Mouse (Mus musculus): ENCODE data around the gene Stk40. TPM values are rescaled to one million over a fixed set of nuclear protein-coding genes. Genes with fewer than 3 reads are reported as not detected.
"Not testable (repeated sequence)": the region's sequence is repeated elsewhere in the genome, so short reads cannot be mapped to it uniquely, and the experiment has no call there.

The Stk40 gene
- total RNA-seq, 2 experiments from 2014 or later, result 23.7 to 25.0 TPM

DNA sequence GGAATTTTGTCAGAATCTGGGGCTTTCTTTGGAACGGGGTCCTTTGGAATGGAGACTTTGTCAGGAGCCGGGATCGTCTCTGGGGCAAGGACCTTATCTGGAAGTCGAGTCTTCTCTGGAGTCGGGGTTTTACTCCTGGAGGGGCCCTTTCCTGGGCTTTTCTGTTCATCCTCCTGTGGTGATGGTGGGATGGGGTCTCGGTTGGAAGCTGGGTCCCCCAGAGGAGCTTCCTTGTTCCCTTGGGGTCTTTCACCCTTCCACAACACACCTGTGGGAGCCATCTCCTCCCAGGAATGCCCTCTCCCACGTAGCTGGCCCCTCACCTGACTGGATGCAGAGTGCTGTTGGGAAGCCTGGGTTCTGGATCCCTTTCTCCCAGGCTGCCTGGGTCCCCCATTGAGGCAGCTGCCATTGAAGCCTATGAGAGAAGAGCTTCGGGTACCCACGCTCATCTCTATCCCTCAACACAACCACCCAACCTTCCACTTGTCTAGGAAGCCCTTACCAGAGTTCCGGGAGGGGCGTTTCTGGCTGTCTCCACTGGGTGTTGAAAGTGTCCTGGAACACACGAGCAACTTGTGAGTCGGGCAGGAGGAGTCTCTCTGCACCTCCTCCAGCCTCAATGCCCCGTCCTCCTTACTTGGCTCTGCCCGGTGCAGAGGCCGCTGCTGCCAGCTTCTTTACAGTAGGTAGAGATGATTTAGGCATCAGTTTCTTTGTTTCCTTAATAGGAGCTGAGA, 48.1 kb downstream of the Stk40 start:
- DNase-seq, result no peak
- intact Hi-C loops (cut with DNase I), result no loop called here

DNA sequence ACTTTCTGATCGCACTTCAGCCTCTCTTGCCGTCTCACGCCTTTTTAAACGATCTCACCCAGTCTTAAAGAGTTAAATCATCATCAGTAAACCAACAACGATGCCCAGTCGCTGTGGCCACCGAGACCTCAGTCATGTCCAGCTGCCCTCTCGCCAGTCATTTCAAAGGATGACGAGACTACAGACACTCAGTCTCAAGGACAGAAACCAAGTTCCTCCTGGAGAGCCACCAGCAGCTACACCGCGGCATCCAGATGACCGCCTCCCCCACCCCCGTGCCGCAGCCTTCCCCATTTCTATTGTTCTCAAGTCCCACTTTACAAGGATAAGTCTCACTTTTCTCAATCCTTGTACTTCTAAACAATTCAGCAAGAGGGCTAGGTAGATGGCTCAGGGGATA, 49.1 kb downstream of the Stk40 start:
- intact Hi-C loops (cut with DNase I), result no loop called here
- no peak for DNase-seq

DNA sequence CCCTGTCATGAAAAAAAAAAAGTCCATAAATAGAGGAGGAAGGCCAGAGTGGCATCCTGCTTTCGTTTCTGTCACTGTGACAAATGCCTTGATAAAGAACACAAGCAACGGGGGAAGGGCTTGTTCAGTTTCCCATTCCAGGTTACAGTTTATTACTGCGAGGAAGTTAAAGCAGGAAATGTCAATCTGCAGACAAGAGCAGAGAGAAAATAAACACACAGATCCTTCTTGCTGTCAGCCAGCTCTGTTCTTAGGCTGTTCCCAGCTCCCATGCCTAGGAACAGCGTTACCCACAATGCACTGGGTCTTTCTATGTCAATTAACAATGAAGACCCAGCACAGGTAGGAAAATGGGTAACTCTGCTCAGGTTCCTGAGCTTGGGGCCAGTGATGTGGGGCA, 51.4 kb downstream of the Stk40 start:
- DNase-seq, result no peak
- intact Hi-C loops (cut with DNase I), result no loop called here

DNA sequence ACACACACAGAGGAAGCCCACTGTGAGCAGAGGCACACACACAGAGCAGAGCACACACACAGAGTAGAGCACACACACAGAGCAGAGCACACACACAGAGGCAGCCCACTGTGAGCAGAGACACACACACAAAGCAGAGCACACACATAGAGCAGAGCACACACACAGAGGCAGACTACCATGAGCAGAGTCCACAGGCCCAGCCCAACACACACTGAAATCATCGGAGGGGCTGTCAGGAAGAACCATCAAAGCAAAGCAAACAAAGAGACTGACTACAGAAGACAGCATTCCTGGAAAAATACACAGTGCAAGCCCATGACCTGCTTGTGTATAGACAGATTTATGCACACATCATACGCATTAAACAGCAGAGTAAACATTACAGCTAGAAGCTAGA, 52.1 kb downstream of the Stk40 start:
- intact Hi-C loops (cut with DNase I), result no loop called here
- no peak for DNase-seq

DNA sequence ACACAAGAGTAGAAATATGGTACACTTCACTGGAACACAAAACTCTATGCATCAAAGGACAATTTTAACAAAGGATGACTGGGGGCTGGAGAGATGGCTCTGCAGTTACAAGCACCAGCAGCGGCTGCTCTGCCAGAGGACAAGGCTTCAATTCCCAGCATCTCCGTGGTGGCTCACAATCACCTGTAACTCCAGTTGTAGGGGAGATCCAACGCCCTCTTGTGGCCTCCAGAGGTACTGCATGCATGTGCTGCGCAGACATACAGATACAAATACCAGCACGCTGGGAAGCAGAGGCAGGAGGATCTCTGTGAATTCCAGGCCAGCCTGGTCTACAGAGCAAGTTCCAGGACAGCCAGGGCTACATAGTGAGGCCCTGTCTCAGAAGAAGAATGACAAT, 52.9 kb downstream of the Stk40 start:
- no peak for DNase-seq
- intact Hi-C loops (cut with DNase I), result no loop called here

DNA sequence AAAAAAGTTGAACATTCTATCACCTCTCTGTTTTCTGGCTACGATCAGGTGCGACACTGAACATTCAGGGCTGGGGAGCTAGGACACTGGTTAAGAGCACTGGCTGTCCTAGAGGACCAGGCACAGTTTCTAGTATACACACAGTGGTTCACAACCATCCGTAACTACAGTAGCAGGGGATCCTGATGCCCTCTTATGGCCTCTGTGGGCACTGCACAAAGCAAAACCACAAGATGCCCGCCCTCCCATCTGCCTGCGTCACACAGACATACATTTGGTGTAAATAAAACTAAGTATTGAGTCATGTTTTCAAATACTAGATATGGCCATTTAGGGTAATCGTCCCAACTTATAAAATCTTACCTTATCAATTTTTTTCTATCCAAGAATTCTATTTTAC, 53.8 kb downstream of the Stk40 start:
- DNase-seq, result no peak
- intact Hi-C loops (cut with DNase I), result no loop called here

DNA sequence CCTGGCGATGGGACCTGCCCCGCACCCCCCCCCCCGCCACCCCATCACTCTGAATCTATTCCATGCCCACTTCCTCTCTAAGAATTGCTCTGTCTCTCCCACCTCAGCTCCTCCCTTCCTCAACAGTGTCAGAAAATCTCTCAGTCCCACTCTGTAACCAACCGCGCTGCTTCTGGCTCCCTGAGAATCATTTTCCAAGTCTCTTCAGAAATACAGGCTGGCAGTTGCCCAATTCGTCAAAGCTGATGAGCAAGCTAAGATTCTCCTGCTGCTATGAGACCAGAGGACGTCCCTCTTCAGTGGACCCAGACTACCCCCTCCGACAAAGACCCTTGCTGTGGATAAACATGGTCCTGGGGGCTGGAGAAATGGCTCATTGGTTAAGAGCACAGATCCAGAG, 55.7 kb downstream of the Stk40 start:
- intact Hi-C loops (cut with DNase I), result no loop called here
- no peak for DNase-seq

DNA sequence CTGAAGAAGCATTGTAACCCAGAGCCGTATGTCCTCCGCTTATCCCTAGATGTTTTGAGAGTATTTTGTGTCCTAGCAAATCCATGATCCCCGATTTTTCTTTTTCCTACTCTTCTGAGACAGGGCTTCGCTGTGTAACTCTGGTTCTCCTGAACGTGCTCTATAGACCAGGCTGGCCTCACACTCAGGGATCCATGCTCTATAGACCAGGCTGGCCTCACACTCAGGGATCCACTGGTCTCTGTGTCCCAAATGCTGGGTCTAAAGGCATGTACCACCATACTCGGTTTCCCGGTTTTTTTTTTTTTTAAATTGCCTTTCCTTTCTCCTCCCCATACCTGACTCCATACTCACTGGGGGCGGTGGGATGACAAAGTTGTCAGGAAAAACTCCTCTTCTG, 57.2 kb downstream of the Stk40 start:
- intact Hi-C loops (cut with DNase I), result no loop called here

DNA sequence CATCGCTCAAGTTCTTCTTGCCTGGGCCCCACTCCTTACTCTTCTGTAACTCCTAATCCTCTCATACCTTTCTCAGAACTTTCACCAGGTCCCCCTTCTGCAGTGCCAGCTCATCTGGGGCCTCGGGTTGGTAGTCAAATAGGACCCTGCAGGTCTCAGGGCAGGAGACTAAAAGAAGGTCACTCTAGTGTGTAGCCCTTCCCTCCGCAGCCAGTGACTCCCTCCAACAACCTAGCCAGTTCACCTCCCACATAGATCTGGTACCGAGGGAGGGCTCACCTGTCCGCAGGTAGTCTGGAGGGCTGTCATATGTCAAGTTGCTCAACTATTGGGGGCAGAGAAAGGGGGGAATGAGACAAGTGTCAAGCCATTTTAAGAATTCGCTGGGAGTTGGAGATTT, 57.7 kb downstream of the Stk40 start:
- intact Hi-C loops (cut with DNase I), result no loop called here
- no peak for DNase-seq

More for the DNA sequence above, 57.2 kb downstream of the Stk40 start:
- no peak for DNase-seq

DNA sequence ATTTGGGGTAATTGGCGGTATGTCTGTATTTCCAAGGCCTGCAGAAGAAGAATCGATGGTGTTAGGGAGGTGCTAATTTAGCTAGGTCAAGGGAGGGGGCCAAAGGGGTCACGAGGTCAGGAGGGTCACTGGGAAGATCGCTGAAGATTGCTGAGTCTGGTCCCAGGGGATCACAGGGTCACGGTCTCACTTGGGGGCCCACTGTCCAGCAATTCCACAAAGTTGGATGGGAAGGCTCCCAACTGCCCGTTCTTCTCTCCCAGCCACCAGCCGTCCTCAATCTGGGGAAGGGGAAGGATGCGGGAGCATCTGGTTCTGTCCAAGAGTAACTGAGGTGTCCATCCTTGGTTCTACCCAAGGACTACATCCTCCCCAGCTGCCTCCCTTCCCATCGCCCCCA, 58.2 kb downstream of the Stk40 start:
- DNase-seq, result no peak
- intact Hi-C loops (cut with DNase I), result no loop called here

DNA sequence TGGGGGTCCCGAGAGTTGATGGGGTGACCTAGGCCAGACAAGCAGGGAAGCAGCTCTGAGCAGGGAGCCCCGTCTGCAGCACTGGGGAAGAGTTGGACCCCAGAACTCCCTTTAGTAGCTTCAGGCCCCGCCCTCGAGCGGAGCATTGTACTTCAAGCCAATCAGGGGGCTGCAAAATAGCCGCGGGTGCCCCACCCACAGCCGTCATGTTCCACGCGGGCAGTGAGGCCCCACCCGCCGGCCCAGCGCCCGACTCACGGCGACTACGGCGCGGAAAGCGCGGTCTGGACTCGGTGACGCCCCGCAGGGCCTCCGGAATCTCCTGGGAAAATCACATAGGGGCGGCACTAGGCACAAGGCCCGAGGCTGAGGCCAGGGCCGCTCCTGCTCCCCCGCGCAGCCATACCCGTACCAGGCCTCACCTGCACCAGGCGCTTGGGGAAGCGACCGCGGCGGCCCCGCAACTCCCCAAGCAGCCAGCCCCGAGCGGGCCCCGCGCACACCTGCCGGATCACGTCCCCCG, 58.8 kb downstream of the Stk40 start:
- intact Hi-C loops (cut with DNase I), result no loop called here
- peak; percentile 81 for DNase-seq

DNA sequence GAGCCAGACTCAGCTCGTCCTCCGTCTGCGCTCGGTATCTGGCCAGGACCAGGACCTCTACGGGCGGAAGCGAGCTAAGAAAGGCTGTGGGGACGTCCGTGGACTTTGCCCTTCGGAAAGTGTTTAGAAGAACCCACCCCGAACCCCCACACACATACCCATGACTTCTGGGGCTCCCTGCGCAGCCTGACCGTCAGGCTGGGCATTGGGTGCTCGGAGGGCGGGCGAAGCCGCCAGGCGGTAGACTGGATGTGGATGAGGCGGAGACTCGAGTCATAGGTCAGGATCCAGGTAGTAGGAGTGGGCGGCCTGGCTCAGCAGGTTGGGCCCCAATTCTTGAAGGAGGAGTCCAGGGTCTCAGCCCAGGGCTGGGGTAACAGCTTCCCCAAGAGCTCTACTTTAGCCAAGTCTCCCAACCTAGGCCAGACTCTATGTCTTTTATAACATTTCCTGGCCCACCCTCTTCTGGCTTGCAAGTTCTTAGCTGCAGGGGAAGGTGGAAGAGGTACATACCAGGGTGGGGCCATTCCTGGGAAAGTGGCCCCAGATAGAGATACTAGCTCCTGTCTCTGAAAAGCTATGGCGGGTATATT, 59.4 kb downstream of the Stk40 start, which contains the start of gene Sh3d21:
Sh3d21 (minus strand) TSS at position 425 of the 593 bp plus-strand sequence.
- intact Hi-C loops (cut with DNase I), result no loop called here
- DNase-seq, result no peak

DNA sequence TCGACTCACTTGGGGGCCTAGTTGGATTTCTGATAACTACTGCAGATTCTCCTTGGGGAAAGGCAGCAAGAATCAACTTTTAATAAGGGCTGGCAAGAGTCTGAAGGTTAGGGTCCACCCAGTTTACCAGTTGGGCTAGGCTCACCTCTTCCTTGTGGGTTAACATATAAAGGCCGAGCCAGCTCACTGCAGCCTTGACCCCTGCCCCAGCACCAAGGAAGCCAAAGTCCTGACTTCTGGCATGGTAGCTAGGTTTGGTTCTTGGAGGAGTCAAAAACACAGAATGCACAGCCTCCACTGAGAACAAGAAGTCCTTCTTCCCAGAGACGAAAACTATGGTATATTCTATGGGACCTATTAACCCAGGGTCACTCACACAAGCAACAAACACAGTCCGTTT, 59.9 kb downstream of the Stk40 start:
- intact Hi-C loops (cut with DNase I), result no loop called here

DNA sequence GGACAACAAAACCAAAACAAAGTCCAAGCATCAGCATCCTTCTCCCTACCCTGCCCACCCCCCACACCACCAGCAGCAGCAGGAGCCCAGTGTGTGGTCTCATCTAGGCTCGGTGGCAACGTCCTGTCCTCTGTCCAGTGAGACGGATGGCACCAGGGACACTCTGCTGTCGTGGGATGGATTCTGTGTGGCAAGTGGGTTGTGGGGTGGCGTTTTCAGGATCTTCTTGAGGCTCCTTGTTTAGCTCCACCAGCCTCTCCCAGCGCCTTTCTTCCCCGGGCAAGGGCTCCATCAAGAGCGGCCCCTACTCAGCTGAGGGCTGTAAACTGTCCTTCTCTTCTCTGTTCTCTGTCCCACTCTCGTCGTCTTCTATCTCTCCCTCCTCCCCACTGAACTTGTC, 61.3 kb downstream of the Stk40 start:
- DNase-seq; intact Hi-C loops (cut with DNase I): not testable (repeated sequence)

More for the DNA sequence above, 59.9 kb downstream of the Stk40 start:
- no peak for DNase-seq

DNA sequence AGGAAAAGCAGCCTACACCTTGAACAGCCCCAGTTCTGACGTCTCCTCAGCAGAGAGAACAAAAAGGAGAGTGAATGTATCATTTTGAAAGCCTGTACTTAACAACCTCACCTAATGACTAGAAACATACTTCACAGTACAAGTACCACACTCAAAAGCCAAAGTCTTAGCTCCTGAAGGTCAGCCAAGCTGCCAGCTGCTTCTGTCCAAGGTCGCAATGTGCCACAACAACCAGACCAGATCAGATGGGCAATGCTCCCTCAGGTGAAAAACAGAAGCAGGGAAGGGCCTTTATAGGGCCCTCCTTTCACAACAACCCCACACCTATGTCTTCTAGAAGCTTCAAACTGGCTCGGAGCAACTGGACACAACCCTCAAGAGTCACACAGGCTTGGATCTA, 62.3 kb downstream of the Stk40 start:
- intact Hi-C loops (cut with DNase I), result no loop called here
- no peak for DNase-seq

DNA sequence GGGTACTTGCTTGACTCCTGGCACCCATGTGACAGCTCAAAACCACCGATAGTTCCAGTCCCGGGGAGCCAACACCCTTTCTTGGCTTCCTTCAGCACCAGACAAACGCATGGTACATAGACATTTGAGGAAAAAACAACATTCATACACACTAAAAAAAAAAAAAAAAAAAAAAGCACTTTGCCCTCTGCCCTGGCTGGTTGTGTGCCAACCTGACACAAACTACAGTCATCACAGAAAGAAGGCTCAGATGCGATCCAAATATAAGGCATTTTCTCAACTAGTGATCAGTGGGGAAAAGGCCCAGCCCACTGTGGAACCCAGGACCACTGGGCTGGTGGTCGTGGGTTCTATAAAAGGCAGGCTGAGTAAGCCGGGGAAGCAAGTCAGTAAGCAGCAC, 65.1 kb downstream of the Stk40 start:
- no peak for DNase-seq
- intact Hi-C loops (cut with DNase I), result no loop called here

DNA sequence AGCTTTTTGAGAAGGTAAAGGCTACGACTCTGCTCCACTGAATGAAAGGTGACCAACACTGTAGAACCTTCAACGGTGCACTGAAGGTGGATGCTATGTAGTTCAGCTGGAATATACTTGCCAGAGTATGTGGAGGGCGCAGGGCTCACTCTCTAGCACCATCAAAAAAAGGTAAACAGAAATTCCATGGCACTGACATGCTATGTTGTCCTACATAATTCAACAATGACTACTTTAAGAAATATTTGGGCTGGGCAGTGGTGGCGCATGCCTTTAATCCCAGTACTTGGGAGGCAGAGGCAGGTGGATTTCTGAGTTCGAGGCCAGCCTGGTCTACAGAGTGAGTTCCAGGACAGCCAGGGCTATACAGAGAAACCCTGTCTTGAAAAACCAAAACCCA, 67.0 kb downstream of the Stk40 start:
- intact Hi-C loops (cut with DNase I); DNase-seq: not testable (repeated sequence)

DNA sequence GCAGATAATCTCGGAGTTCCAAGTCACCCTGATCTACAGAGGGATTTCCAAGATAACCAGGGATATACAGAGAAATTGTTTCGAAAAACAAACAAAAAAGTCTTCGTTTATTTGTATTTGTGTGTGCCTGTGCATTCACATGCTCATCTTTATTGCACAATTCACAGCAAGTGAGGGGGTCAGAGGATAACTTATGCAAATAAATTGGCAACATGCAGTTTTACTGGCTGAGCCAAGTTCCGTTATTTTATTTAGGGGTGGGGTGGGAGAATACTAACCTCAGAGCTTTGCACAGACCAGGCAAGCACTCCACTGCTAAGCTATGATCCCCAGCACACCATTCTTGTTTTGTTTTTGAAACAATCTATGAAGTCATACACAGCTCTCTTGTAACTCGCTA, 70.0 kb downstream of the Stk40 start:
- intact Hi-C loops (cut with DNase I), result no loop called here
- no peak for DNase-seq

DNA sequence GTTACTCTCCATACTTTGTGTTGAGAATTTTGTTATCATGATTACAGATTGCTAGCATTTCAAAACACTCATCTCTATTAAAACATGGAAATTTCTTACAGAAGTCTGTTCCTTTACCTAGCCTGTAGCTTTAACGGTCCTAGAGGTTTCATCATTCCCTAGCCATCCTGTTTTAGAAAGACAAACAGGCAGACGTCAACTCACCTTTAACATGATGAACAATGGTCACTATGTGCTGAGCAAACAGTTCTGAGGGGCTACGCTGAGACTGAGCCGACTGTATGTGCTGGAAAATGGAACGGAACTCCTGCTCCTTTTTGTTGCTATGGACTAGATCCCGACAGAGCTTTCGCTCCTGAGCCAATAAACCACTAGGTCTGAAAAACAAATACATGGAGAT, 72.2 kb downstream of the Stk40 start:
- intact Hi-C loops (cut with DNase I); DNase-seq: not testable (repeated sequence)

DNA sequence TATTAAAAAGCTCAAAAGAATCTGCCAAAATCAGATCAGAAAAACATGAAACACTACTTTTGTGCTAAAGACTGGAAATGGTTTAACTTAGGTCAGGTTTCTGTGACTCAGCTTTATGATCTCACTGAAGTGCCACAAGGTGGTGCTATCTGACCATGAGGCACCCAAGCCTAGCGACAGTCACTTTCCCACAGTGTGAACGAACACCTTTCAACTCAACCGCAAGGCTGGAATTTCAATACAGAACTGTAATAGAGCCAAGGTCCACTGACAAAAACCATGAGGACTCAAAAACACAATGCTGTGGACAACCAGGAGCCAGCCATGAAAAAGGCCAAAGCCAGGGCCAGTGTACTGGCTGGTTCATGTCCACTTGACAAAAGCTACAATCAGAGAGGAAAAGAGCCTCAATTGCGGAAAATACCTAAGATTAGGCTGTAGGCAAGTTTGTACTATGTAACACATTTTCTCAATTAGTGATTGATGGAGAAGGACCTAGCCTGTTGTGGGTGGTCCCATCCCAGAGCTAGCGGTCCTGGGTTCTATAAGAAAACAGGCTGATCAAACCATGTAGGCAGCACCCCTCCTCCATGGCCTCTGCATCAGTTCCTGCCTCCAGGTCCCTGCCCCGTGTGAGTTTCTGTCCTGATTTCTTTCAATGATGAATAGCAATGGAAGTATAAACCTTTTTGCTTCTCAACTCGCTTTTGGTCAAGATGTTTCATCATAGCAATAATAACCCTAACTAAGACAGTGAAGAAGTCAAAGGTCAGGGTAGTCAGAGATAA, 77.6 kb downstream of the Stk40 start:
- peak; percentile 21 for DNase-seq

DNA sequence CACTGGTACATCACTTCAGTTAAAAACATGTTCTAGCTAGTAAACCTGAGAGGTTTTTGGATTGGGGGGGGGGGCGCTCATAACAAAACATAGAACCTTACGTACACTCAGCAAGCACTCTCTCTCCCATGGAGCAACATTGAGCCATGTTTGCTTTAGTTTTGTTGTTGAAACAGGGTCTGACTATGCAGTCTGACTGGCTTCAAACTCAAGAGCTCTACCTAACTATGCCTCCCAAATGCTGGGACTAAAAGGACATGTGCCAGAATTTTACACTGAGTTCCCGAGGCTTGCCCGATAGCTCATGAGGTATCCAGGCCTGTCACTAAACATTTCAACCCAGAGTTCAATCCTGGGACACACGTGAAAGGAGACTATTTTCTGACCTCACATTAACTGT, 79.3 kb downstream of the Stk40 start:
- intact Hi-C loops (cut with DNase I), result loop anchor here (5.0 kb wide), 1 partner anchor 74 kb away; the partner anchor contains the start of gene Map7d1
- DNase-seq, result no peak

More for the DNA sequence above, 77.6 kb downstream of the Stk40 start:
- intact Hi-C loops (cut with DNase I), result loop anchor here (5.0 kb wide), 1 partner anchor 76 kb away; the partner anchor contains the start of gene Map7d1

All from left cerebral cortex, postnatal 4 days (tissue).